Mouse (Mus musculus): Measurements from ENCODE around the gene Zbtb34.

DNA sequence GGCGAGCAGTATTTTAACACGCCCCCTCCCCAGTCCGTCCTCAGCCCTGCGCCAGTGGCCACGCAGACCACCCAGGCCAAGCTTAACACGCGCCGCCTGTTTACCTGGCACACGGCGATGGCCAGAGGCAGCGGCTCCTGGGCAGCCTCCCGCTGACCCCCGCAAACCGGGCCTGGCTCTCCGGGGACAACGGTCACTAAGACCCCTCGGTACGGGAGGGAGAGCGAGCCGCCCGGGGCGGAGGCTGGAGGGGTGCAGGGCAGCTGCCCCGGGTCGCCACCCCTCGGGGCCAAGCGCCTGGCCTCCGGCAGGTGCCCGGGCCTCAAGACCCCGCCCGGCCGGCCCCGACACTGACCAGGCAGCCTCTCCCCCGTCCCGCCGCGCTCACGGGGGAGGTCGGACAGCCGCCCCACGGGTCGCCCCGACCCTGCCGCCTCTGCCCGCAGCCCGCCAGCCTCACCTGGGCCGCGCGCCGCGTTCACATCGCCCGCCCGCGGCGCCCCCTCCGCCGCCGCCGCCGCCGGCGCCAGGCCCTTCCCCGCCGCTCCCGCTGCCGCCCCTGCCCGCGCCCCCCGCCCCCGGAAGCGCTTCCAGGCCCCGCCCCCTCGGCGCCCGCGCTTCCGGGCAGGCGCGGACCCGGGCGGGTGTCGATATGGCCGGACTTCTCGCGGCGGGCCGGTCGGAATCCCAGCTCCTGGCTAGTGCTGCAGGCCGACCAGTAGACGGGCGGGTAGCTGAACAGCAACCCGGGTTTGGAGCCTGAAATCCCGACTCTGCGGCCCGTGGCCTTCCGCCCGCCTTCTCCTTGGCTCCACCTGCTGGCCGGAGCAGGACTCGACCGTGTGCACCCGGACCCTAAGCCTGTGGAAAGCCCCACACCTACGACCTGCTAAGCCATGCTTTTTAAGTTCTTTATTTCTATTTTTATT lies at the start of gene Zbtb34:
- 0 out of 2 replicates have a peak, but pooled peaks have one; percentile 32 for TF ChIP-seq POLR2A (IDR thresholded peaks at IDR 0.05; ENCODE audit: extremely low read depth, insufficient read depth, low read length)
- peak; percentile 65 for TF ChIP-seq CTCF (IDR thresholded peaks at IDR 0.05; ENCODE audit: extremely low read depth, insufficient read depth, low read length)
